Mouse (Mus musculus) urinary bladder, postnatal 4 days (tissue): Measurements from ENCODE around the gene Dip2a.

ENCODE experiments used
- DNase-seq, 2 experiments: peaks; one replicate each; pipeline ENCODE4 v3.0.0; 2021 to 2022; ENCODE audit warnings: low spot score in 2 of 2

The Dip2a gene

DNA sequence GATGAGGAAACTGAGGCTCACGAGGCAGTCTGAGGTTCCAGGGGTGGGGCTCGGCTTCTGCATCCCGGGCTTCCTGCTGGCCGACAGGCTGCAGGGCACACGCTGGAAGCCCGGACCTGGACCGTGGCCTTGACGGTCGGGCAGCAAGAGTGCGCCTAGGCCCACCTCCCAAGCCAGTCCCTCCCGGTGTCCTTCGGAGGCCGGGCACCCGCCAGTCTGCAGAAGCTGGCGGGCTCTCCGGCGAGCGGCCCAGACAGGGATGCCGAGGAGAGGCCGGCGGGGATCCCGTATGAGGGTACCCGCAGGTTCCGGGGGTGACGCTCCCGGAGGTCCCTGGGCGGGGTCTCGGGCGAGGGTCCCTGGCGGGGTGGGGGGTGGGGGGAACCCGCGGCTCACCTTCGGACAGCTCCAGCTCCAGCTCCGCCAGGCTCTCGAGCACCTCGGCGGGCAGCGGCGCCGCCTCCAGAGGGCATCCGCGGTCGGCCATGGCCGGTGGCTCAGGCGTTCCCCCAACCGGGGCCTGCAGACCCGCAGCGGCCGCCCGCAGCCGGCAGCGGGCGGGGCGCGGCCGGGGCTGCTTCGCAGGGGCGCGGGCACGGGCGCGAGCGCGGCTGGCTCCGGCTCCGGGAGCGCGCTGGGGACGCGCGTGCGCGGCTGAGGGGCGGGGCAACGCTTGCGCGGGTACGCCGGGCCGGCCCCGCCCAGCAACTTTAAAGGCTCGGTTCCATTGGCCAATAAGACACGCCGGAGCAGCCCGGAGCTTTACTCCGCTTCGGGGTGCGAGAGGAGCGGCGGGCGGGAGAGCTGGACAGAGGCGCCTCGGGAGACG is at the start of gene Dip2a:
Dip2a (minus strand) TSS at position 581 of the 829 bp plus-strand sequence.
- peak; percentile 92 to 95 for DNase-seq

DNA sequence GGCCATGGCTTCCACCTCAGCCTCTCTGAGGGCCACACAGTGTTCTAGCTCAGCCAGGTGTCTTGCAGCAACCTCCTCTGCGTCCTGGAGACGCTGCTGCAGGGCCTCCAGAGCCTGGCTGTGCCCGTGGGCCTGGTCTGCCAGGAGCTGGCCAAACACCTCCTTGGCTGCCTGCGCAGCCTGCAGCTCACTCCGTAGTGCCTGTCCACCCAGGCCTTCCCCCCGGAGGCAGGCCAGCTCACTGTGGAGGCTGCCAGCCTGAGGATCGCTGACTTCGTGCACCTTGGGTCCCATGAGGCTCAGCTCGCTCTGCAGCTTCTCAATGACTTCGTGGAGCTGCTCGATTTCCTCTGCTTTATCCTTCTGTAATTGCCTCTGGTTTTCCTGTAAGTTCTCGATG is 47.5 kb upstream of the Dip2a start:
- DNase-seq, result no peak

DNA sequence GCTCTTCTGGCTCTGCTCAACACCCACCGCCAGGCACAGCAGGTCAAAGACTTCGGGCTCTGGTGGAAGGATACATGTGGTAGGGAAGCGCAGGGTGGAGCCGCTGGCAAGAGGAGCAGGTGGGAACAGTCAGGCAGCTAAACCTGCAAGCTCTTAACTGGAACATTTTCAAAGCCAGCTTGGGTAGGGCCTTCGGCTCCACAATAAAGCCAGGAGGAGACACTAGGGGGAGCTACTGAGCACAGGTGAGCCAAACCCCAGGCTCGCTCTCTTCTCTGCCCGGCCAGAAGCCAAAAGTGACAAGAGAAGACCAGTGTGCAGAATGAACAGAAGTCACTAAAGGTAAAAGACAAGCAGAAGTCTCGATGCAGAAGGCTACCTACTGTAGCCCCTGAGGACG is 46.7 kb upstream of the Dip2a start:
- DNase-seq, result no peak

DNA sequence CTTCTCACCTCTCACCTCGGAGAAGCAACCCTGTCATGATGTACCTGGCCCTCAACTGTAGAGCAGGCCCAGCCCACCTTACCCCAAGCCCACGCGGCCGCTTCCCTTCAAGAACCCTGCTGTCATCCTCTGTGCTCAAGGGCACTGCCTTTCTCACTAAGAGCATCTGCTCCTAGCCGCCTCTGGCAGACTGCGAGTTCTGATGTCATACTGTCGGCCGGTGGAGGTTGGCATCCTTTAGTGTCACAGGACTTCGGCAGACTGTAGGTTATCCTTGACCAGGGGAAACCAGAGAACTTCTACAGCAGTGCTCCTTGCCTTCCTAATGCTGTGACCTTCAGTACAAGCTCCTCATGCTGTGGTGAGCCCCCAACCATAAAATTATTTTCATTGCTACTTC is 46.1 kb upstream of the Dip2a start:
- no peak for DNase-seq

DNA sequence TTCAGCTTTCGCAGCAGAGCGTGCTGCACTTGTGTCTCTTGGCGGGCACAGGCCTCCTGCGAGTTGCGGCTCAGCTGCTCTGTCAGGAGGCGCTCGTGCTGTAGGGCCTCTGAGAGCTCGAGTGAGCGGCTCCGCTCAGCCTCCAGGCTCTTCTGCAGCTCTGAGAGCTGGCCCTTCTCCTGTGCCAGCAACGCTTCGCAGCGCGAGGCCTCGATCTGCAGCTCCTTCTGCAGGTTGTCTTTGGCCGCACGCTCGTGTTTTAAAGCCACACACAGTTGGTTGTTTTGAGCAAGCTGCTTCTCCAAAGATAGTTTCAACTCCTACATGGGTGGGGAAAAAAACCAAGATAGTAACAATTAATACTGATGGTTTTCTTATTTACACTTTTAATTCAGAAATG is 29.9 kb upstream of the Dip2a start:
- DNase-seq, result no peak

DNA sequence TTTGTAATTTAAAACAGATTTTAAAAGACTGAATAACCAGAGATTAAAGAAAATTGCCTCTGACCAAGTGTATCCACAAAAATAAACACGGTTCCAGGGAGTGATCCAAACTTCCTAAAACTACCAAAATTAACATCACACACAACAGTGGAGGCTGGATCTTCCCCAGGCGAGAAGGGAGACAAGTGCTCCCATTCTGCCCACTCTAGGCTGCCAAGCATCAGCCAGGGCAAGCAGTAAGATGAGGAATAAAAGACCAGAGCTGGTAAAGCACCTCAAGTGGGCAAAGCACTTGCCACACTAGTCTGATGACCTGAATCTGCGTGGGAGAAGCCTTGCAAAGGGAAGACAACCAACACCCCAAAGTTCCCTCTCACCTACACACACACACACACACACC is 26.6 kb upstream of the Dip2a start:
- DNase-seq, result no peak

DNA sequence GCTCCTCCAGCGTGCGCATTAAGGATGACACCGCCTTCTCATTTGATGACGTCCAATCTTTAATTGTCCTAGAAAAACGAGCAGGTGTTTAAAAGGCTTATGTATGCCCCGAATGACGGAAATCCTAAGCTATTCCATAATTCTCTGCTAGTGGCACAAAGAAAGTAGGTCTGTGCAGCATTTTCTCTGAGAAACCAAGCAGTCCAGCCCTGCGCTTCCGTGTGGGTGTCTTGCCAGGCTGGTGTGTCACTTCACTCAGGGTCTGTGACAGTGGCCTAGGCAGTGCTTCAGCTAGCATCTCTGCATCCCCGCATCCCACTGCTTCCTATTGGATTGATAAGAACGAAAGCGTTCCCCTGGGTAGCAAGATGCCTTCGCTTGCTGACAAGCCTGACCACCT is 23.7 kb upstream of the Dip2a start:
- no peak for DNase-seq

DNA sequence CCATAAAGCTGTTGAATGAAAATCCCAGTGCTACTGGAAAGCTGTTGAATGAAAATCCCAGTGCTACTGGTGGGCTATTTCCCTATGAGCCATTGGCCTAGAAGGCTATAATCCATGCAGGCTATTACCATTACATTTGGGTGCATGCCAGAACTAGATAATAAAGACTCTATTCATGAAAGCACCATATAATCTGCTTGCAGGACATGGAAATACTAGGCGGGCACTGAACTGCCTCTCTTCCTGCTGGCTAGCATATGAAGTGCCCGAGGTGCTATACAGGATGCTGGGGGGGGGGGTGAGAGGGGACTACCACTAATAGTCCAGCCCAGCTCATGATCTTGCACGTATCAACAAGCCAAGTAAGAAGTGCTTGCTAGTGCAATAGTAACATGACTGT is 18.1 kb upstream of the Dip2a start:
- DNase-seq, result no peak

DNA sequence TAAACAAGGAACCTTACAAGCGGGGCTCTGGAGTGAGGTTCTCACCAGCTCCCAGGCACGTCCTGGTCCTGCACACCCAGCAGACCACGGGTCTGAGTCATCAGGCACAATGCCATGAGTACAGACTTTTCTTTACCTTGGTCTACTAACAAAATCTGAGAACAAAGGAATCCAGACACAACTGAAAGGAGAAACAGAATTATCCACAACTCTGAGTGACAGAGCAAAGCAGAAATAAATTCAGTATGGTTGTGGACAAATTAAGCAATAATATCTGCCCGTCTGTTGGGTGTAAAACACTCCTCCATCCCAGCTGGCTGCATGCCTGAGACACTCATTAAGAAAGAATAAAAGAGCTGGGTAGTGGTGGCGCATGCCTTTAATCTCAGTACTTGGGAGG is 13.4 kb upstream of the Dip2a start:
- DNase-seq, result no peak

DNA sequence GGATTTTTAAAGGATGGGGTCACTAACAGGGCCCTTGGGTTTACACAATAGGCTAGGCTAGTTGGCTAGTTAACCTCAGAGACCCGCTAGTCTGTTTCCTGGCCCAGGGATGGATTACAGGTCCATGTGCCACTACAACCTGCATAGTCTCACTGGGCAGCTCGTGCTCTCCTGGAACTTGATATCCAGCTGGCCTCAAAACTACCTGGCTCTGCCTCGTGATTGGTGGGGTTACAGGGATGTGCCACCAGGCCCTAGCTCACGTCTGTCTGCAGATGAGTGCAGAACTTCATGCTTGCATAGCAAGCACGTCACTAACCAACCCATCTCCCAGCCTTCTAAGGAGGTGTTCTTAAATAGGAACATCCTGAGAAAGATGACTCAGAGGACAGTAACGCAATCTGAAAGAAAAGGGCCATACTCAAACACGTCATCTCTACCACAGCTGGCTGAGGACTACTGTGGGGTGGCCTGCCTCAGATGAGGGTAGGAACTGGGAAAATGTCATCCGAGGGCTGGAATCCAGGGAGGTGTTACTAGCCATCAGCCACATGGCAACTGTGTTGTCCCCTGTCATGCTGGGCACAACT is 12.3 kb upstream of the Dip2a start:
- no peak for DNase-seq

DNA sequence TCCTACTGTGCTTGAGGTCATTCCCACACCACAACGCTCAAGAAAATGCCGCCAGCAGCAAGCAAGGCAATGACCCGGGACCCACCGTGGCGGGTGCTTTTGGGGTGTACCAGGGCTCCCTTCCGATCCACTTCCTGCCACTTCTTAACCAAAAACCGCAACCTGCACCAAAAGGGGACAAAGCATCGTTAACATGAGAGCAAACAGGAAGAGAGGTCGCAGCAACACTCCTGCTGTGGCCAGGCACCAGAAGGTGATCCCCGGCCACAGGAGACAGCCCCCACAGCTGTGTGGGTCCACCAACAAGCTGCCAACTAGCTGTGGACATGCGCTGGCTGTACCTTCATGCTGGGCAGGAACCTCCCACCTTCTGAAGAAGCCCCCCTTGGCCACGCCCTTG is 9.9 kb upstream of the Dip2a start:
- DNase-seq, result no peak

DNA sequence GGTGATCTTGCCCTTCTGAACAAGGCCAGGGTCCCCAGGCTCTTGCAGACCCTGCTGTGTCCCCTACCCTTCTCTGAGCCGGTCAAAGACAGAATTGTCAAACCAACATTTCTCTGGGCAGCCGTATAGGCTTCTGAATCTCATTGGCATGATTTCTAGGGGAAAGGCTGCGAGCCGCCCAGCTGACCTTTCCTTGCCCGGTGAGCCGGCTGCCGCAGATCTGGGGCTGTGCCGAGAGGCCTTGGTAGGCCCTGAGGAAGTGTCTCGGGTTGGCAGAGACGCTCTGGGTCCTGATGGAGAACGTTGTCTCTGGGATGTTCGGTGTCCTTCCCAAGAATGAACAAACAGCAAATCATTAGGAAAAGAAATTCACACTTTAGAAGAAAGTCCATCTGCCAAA is 8.9 kb upstream of the Dip2a start:
- no peak for DNase-seq

DNA sequence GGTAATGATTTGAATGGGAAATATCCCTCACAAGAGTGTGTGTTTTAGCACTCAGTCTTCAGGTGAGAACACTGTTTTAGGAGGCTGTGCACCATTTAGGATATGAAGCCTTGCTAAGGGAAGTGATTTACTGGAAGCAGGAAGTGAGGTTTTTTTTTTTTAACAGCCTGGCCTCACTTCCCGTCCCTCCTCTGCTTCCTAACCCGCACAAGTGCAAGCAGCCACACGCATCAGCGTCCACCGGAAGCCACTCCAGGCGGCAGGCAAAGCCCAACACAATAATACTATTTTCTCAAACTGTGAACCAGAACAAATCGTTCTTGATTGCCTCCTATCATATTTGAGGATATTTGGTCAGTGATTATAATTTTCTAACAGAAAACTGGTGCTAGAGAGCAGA is 6.9 kb upstream of the Dip2a start:
- no peak for DNase-seq

DNA sequence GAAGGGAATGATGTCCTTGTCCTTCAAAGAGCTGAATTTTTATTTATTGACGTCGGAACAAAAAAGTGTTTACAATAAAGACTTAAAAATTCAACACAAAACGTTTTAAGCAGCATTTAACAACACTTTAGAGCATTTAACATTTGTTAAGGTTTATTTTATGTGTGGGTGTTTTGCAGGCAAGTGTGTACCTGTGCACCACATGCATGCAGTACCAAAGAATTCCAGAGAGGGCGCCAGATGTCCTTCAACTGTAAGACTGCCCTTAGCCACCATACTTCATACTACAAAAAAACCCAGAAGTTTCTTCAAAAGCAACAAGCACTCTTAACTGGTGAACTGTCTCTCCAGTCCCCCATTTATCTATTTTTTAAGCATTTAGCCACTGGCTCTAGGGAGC is 1.5 kb upstream of the Dip2a start:
- DNase-seq, result no peak

DNA sequence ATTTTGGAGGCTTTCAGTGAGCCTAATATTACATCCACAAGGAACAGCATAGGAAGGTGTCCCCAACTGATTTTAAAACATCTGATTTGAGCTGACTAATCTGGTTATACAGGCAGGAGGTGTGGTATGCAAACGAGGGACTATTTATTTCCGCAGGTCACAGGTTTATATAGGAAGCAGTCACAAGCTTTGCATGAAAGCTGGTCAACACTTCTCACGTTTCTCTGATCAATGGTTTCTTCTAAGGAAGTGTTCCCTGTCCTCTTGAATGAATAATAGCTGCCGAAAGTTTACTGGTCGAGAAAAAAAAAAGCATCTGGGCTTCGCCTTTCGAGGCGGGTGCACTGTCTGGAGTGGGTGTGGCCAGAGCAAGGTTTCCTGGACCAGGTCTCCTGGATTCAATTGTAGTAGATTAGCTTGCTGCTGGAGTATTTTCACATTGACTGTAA is 976 bp upstream of the Dip2a start:
- DNase-seq, result no peak

DNA sequence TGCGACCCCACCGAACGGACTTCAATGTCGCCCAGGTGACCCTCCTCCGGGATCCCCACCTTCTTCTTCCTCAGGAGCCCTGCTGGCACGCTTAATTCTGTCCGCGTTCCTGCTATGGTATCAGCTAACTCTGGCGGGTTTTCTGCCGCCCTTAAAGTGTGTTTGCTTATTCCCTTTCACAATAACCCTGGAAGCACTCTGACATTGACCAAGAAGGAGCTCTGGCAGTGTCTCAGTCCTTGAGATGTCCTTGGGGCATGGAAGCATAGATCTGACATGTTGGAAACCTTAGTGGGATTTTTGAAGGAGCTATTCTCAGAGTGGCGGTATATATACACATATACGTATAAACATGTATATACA is 430 bp upstream of the Dip2a start:
- no peak for DNase-seq

DNA sequence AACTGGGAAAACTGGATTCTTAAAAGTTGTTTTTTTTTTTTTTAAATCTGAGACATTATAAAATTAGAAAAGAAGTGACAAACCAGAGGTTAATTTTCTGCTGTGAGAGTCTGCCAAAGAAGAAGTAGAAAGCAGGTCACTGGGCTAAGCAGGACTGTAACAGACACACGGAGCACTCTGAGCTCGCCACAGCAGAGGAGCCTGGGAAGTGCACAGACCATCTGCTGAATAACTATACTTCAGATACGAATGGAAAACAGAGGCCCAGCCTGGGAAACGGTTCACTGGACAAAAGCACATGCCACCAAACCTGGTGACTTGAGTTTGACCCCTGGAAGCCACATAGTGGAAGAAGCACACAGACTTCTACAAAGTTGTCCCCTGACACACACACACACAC is 10.7 kb downstream of the Dip2a start:
- DNase-seq, result no peak

DNA sequence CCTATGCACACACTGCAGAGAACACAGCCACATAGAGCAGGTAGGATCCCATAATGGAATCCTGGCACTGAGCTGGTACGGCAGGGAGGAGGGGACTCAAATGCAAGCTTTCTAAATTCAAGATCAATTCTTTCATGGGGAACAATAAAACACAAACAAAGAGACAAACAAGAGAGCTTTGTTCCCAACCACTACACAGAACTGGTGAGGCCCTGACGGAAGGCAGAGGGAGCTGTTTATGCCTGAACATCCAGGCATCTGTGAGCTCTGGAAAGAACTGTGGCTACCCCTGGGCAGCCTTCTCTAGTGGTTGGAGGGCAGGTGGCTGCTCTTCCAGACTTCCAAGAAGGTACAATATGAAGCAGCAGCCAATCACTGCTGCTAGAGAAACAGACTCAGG is 13.1 kb downstream of the Dip2a start:
- no peak for DNase-seq

DNA sequence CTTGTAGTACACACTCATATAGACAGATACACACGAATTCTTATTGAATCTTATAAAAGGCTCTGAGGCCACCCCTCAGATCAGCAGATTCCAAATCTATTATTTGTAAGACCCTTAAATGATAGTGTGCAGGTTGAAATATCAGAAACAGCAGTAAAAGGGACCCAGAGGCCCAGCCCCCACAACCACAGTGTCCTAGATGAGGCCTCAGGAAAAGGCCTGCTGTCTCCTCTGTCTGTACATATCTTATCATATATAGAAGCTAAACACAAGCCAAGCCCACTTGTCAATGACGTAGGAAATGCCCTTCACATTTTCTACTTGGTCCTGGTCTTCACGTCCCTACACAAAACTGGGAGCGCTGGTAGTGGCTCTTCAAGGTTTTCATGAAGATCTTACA is 16.0 kb downstream of the Dip2a start:
- DNase-seq, result no peak

DNA sequence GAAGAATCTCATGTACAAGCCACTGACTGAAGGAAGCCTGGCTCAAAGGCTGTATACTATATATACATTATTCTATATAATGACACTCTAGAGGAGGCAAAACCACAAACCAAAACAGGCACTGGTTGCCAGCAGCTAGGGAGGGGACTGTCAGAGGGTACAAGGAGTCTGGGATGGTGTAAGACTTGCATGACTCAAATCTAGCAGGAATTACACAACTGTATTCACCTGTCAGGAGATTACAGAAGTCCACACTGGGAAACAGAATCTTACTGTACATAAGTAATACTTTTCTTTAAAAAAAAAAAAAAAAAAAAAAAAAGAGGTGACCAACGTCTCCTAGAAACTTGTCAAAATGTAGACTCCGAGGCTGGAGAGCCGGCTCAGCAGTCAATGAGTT is 16.5 kb downstream of the Dip2a start:
- DNase-seq, result no peak

DNA sequence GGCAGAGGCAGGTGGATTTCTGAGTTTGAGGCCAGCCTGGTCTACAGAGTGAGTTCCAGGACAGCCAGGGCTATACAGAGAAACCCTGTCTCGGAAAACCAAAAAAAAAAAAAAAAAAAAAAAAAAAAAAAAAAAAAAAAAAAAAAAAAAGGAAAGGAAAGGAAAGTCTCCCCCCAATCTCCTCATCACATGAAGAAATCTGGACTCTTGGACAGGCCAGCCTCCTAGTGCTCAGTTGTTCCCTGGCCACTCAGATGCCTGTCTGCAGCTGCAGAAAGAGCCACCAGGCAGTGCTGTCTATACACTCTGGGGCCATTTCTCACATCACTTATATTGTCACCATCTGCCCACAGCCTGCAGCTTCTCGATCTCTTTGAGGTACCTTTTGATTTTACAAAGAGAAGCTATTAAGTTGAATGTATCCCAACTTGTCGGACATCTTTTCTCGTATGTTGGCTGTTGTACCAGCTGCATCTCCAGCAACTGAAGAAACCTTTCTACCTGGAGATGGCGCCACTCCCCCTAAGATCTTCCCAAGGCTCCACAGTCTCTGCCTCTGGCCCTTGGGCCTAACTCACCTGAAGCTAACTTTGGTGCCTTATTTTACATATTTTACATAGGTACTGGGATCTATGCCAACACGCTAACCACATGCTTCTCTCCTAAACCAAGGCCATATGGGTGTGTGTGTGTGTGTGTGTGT is 18.6 kb downstream of the Dip2a start:
- DNase-seq, result no peak

DNA sequence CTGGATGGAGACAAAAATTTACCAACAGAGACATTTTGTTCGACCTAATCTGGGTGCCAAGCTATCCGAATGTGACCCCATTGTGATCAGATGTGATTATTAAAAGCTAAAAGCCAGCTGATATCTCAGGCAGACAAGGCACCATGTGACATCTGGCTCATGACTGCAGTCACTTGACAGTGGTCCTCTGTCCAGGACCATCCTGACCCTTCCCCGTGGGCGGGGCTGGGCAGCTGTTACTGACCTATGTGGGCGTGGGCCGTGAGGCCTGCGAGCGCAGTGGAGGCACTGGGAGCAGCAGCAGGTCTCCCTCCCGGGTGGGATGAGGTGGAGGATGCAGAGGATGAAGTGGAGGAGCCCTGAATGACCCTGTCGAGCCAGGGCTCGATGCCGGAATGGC is 27.5 kb downstream of the Dip2a start:
- DNase-seq, result no peak

DNA sequence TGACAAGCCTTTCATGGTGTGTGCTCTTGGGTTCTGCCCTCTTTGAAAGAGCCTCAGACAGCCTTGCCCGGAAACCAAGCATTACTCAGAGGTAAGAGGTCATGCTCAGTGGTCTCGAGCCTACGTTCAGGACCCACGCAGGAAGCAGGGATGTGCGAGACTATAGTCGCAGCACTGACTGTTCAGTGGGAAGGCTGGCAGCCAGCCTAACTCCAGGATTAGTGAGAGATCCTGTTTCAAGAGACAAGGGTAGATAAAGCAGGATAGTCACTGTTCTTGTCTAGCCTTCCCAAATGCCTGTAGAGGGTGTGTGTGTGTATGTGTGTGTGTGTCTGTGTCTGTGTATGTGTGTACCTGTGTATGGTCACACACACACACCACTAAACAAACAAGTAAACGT is 28.9 kb downstream of the Dip2a start:
- no peak for DNase-seq
